Mouse (Mus musculus) thymus, postnatal 25 days (tissue): Measurements from ENCODE around the gene Gja5.

Experiments used
- DNase-seq: peaks from one replicate; pipeline ENCODE4 v3.0.0; 2022

The Gja5 gene

DNA sequence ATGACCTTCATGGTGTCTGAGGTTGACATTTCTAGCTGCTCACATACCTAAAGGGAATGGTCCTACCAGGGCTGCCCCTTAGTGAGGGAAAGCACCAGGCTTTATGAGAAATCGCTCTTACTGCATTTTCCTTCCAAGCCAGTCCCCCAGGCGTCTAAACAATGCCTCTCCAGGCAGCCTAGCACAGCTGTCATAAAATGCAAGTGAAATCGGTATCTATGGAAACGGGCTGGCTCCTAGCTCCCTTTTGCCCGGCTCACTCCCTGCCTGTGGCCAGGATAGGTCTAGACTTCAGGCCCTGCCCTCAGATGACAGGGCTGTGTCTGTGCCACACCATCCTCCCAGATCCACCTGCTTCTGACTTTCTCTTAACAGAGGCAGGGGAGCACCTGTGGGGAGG lies 33.1 kb downstream of the Gja5 start:
- no peak for DNase-seq

DNA sequence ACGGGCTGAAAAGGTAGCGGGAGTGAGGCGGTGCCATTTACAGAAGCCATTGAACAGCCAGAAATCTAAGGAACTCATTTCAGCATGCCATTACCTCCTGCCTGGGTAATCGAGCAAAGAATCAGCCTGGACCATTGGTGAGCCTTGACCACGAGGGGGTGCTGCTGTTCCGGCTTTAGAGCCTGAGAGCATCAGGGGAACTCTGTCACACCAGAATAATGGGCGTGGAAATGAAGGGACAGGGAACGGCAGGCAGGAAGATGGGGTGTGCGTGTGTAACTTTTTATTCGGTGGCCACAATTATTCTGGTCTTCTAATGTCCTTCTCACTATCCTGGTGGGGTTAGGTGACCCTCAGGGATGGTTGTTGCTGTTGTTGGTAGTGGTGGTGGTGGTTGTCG lies 34.2 kb downstream of the Gja5 start:
- DNase-seq: peak; percentile 88

DNA sequence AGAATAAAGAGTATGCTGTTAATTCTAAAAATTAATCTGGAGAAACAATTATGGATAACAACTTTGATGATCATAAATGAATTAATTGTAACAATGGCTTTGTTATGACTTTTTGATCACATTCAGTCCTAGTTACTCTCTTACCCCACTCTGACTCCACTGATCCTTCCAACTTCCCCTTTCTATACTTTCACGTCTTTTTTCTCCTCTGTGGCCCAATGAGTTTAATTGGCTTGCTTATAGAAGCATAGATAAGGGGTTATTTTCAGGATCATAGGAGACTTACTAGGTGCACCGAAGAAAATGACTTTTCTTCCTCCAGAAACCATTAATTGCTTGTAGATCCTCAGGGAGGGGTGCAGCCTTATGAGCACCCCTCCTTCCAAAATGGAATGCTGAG lies 38.2 kb downstream of the Gja5 start:
- no peak for DNase-seq

DNA sequence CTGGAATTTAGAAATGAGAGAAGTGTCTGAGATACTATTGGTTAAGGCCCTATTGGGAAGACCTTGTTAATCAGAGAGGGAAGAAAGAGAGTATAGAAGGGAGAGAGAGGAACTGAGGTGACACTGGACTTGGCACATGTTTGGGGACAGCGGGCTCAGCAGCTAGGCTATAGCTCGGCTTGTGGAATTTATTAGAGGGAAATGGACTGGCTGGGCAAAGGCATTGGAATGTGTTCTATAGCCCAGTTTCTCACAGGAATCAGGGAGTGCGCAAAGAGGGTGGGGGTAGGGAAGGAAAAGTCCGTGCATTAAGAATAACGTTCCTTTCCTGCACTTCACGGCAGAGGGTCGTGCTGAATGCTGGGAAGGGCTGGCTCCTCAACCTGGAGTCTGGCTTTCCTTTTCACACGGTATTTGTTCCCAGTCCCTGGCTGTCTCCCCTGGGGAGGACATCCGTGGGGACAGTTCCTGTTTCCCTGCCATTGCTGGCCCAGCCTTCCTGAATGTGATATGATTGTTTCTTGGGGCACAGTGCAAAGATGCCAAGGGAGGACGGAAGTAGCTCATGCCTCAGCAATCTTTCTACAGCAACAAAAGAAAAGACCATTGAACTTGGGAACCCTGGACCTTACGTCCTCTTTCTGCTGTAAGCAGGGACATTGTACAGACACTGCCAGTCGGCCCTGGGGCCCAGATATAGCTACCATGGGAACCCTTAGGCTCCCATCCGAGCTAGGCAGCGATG lies 49.2 kb downstream of the Gja5 start:
- DNase-seq: no peak

DNA sequence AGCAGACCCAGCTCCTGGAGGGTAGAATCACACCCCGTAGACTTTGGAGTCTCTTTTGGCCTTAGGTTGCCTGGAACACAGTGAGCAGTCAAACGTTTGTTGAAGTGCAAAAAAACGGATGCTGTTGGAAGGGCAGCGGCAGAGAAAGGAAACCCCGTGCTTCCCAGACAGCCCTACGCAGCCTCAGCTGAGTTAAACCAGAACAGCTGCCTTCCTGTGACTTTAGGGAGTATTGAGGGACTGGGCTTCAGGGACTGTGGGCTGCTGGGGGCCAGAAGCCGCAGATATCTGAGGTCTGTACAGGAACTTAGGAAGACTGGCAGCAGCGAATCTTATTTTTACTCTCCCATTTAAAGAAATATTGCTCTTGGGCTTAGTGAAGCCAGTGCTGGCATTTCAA lies 56.1 kb downstream of the Gja5 start:
- DNase-seq: no peak

DNA sequence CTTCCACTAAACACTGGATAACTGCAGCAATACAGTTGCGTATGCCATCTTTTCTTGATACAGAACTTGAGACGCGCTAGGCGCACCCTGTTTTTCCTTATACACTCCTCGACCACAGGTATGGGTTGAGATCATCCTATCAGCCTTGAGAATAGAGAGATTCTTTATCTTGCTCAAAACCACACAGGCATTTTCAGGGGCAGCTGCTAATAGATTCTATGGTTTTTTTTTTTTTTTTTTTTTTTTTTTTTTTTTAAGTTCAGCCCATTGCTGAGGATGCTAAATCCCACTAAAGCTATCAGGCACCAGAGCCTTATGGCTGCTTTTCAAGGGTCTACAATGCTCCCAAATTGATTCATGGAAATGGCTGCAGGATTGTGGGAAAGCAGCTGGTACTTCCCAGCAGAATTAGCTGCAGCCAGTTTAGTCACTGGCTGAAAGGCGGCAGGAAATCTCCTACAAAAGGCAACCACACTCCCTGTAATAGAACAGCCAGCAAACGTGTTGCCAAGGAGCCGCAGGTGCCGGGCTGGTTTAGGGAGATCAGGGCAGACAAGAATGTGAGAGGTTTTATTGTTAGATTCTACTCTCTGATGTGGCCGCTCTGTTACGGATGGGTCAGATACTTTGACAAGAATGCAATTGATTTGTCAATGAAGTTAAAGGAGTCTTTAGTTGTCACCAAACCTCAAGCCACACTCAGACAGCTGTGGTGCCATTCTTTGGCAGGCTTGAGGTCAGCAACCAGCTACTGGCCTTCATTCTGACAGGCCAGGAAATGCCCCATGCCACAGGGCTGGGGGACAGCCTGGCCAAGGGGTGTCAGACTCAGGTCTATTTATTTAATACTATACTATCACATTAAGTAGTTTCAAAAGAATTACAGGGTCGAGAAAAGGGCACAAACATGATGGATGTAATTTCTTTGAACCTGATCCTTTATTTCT lies 58.9 kb downstream of the Gja5 start:
- DNase-seq: no peak

DNA sequence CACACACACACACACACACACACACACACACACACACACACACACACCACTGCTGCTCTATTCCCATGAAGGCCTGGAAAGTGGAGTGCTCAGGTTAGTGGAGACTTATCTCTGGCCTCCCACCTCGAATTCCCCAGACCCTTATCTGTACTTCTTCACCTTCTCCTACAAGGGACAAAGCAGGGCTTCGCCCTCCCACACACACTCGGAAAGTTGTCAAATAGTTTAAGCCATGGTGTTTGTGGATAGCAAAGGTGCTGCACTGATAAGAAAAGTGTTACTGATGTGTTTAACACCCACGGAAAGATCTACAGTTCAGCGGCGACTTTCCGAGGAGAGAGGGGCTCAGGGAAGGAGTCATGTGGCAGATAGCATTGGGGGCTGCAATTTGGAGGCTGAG lies 66.5 kb downstream of the Gja5 start:
- no peak for DNase-seq

DNA sequence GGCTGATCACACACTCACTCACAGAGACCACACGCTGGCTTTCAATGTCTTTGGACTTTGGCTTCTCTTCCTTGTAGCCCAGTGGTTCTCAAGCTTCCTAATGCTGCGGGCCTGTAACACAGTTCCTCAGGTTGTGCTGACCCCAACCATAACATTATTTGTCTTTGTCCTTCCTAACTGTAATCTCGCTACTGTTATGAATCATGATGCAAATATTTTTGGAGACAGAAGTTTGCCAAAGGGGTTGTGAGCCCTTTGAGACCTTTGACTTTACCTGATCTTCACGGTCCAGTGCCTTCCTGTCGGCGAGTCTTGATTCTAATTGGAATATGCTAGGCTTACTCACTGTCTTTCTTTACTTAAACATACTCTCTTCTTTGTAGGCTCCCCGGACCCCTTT lies 70.0 kb downstream of the Gja5 start:
- DNase-seq: no peak

DNA sequence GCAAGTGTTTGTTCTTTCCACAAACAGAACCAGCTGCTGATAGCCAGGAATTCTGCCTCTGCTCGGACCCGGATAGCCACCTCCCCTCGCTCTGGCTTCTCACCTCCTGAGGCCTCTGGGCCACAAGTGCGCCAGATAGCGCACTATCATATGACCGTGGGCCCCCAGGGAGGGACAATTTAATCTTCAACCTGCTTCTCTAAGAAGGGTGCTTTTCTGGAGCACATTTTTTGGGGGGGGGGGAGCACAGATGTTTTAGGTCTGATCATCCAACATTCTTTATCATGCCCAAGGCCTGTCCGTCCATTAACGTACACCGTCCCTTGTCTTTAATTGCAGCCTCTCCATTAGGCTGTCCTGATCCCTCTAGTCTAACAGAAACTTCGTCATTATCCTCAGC lies 71.1 kb downstream of the Gja5 start:
- no peak for DNase-seq

DNA sequence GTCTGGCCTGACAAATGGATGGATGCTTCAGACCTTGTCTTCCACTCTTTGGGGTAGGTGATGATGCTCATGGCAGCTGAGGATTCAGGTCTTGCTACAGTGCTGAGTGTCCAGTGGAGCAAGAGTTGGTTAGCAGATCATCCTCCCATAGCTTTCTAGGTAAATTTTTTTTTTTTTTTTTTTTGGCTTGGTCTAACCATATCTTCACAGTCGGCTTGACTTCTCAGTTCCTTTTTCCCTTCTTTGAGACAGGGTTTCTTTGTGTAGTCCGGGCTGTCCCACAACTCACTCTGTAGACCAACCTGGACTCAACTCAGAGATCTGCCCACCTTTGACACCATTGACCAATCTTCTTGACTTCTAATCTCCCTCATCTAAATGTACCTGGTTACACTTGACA lies 73.0 kb downstream of the Gja5 start:
- no peak for DNase-seq

DNA sequence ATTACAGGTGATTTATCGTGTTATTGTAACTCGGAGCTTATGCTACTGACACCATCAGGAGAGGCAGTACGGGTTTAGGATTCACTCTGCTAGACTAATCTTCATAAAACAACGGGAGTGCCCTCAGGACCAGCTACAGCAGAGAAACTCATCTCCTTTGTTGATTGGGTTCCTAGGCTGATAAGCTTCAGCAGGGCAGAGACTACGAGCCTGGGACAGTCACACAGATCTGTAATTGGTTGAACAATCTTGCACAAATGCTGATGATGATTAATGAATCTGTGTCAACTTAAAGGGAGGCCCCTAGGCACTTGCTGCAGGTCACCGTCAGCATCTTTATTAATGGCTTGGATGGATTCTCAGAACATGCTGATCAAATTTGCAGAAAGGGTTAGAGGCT lies 74.0 kb downstream of the Gja5 start:
- no peak for DNase-seq

DNA sequence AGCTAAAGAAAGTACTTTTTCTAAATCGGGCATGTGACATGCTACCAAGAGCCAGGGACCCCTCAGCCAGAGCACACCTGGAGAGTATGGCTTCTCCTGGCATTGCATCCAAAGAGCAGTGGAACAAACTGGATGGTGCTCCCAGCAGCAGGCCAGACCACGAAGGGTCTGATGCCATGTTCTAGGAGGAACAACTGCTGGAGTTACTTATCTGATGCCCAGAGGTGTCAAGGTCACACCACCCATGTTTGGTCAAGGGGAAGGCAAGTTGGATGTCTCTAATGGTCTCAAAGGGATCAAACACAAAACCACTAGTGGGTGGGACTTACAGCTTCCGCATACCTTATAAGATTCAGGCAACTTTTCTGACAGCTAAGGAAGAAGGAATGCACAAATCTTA lies 74.5 kb downstream of the Gja5 start:
- DNase-seq: no peak

DNA sequence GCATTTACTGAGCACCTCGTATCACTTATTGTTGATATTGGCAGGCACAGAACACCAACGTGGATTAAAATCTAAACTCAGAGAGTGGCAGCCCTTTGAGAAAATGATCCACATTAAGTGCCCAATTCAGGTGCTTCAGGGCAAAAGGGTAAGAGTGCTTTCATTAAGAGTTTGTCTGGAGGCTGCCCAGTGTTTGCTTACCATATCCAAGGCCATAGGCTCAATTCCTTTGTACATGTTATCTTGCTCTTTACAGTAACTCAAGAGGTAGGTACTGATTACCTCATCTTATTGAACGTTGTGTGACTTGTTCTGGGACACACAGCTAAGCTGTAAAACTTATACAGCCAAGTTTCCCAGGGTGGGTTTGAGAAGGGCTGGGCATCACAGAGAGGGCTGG lies 77.3 kb downstream of the Gja5 start:
- no peak for DNase-seq

DNA sequence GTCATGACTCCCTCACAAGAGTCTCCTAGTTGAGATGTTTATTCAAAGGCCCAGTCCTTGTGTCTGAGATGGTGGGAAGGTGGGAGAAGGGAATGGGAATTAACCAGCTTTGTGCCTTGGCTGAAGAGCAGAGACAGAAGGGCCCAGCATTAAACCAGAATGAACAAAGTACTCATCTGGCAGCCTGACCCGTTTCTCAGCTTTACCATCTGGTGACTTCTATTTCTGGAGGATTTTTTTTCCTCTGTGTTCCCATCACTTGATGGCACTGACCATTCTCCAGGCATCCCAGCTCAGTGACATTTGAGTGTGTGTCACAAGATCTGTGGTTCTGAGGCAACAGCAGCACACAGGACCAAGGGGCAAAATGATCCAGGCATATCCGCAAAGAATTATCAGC lies 78.2 kb downstream of the Gja5 start:
- DNase-seq: no peak

DNA sequence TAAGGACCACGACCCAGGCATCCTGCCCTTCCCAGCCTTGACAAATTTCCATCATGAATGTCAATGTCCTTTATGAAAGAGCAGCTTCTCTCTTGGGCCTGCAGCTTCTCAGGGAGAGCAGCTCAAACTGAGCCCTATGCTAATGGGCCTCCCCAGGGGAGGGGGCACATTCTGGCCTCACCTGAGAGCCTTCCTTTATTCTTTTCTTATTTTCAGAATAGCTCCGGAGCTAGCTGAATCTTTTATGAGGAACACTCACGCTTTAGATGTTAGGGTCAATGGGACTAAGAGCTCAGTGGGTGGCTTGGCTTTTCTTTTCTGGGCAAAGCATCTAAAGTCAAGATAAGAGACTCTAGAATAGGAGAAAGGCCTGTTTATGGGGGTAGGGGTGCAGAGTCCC lies 88.0 kb downstream of the Gja5 start:
- no peak for DNase-seq

DNA sequence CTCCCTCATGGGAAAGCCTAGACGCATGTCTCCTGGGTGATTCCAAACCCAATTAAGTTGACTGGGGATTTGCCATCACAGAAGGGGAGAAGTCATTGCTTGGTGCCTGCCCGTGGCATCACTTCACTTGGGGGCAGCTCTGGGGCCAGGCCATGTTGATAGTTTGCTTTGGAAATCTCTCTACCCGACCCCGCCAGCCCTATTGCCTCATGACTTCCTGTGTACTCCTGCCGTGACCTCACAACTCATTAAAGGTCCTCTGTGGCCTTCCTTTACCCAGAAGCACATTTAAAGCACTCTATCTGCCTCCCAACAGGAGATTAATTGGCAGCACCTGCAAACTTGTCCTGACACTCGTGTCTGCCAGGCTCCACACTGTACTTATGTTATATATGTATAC lies 93.3 kb downstream of the Gja5 start:
- no peak for DNase-seq

DNA sequence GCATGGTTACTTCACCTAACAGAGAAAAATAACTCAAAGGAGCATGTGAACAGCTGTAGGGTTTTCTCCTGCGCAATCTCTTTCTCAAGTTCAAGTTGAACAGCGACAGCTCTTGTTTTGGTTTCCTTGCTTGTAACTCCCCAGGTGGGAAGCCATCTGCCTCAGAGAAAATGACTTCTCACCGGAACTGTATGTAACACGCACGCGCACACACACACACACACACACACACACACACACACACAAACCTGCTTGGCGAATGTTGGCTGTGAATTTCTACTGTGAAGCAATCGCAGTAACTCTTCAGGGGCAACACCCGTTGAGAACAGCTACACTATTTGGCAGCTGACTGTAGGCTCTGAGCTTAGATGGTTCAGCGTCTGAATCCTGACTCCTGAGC lies 98.6 kb downstream of the Gja5 start:
- no peak for DNase-seq

DNA sequence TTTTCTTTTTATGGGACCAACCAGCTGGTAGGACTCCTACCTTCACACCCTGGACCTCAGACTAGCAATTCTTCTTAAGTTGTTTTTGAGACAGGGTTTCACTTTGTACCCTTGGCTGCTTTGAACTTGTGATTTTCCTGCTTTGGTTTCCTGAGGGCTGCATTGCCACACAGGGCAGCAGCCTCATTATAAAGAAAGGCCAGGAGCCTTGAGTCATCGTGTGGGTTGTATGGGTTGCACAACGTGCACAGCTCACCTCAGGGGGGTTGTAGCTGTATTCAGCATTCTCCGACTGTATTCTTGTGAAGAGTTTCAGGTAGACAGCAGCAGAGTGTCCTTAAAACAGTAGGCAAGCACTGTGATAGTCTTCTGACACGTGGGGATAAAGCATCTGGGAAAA lies 100.0 kb downstream of the Gja5 start:
- no peak for DNase-seq

DNA sequence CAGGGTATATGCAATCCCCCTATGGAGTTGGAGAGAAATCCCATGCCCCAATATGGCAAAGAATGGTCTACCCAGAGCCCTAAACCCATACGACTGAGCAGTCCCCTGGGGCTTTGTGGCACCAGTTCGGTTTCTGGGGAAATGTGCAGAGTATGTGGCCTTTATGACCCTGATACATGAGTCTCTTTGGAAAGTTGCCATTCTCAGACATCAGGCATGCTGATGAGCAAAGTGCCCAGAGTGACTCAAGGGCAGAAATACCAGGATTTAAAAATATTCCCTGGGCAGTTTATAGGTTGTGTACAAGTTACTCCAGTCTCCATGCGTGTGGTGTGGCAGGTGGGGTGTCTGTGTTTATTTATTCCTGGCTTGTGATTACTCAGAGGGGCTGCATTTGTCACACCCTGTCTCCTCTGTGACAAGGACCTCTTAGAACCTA lies 102.5 kb downstream of the Gja5 start:
- DNase-seq: no peak

DNA sequence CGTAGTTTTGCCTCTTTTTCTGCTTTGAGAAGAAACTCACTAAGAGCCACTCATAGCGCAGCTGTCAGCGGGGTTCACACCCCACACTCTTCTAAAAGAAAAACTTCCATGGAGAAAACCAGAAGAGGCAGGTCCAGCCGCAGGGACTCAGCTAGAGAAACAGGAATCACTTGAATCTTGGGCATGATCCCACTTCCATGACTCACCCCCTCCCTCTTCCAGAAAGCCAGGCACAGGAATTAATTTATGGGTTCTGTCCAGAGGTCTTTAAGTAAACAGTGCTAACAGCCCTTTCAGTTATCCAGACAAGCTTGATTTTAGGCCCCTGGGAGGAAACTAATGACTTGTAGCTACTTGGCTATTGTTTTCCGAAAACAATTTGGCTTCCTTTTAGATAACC lies 120.7 kb downstream of the Gja5 start:
- DNase-seq: no peak

DNA sequence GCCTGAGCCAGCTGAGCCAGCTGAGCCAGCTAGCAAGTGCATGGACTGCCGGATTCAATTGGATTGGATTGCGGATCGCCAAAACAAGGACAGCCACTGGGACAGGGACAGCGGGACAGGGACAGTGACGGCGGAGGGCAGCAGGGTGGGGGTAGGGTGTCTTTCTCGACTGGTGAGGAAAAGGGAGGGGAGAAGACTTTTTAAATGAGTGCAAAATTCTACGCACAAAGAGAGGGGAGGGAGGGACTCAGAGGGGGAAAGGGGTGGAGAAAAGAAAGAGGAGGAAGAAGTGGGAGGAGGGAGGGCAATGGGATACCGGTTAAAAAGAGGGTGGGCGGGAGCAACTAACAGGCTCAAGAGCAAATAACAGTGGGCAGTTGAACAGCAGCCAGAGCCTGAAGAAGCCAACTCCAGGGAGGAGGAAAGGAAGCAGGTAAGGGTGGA lies 127.6 kb downstream of the Gja5 start:
- DNase-seq: no peak

DNA sequence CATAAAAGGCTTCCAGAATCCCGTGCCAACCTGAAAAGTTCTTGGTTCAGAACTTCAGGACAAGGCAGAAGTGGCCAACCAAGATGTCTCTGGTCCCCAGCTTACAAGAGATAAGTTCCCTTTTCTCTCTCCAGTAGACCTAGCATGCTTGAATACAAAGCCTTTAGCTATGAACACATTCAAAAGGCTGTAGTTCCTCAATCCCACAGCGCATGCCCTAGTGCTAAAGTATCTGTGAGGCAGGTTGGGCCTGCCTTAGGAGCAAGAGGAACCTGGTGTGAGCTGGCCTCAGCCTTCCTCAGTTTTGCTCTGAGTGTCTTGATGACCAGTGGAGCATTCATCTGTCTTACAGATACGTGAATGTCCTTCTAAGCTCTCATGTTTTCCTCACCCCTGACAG lies 131.1 kb downstream of the Gja5 start:
- no peak for DNase-seq

DNA sequence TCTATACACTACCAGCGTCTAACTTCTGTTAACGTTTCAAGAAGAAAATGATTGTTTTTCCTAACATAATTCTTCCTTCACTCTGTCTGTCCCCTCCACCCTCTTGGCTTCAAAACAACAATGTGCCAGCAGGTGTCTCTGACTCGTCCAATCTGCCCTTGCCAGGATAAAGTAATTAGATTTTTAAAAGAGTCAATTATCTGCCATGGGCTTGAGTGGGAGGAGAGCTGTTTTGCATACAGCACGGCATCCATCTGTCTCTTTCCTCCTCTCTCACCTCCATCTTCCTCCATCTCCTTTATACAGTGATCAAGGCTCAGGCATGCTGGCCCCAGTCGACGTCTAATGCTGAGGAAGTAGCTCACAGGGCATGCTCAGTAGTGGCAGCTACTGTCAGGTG lies 132.6 kb downstream of the Gja5 start:
- no peak for DNase-seq

DNA sequence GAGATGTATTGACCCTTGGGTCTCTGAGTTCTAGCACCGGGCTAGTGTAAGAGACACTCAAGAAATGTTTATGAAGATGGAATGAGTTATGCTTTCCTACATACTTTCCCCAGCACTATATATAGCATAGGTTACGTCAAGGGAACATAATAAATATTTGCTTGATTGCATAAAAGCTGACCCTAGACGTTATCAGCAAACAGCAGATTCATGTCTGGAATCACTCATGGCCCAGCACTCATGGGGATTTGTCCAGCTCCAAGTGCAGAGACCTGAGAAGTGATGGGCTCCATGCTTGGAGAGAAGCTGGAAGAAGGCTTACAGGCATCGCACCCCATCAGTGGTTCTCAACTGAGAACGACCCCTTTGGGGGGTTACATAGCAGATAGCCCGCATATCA lies 135.2 kb downstream of the Gja5 start:
- no peak for DNase-seq
